Mouse (Mus musculus): Measurements from ENCODE around the gene S1pr5. TPM values are rescaled to one million over a fixed set of nuclear protein-coding genes. Genes with fewer than 3 reads are reported as not detected.

The S1pr5 gene
- polyA plus RNA-seq, 1 experiment, result 0.40 TPM

GRCm38 (mm10) chr9:21193786-21194185 lies 54.5 kb downstream of the S1pr5 start:
- Histone ChIP-seq H3K27ac (ENCODE audit: insufficient read depth, low read length) (no peak overlapping the region), H3K9me3 (replicated peaks; ENCODE audit: control insufficient read depth, insufficient read depth, low read length, poor library complexity, severe bottlenecking) (no peaks in the 10 kb centered on the region), H3K9ac (ENCODE audit: low read depth, poor library complexity, severe bottlenecking) (no peak overlapping the region), H3K4me1 (ENCODE audit: control insufficient read depth, insufficient read depth, low read length) (peaks cover 7% of the 10 kb centered on the region), H3K36me3 (ENCODE audit: control insufficient read depth, insufficient read depth, low read length, poor library complexity, severe bottlenecking) (no peaks in the 10 kb centered on the region), H3K4me3 (ENCODE audit: low read depth, low read length) (no peak overlapping the region), H3K27me3 (ENCODE audit: control insufficient read depth, insufficient read depth, low read length, poor library complexity, severe bottlenecking) (no peaks in the 10 kb centered on the region)
- TF ChIP-seq POLR2A (IDR thresholded peaks at IDR 0.05; ENCODE audit: insufficient read depth, low read length), result no peak
- no peak for TF ChIP-seq EP300 (IDR thresholded peaks at IDR 0.05; ENCODE audit: insufficient read depth, low read depth, low read length)

Other genes starting within 250 kb of the S1pr5 start
- gene Mrpl4, start 245.7 kb downstream of the S1pr5 start, polyA plus RNA-seq (2011; ENCODE audit: insufficient read depth, insufficient read length, low read depth, missing spikeins), result 45.1 and 50.9 TPM in 2 replicates
- gene Icam1, start 232.5 kb downstream of the S1pr5 start, polyA plus RNA-seq (2011; ENCODE audit: insufficient read depth, insufficient read length, low read depth, missing spikeins), result 24.9 and 25.7 TPM in 2 replicates
- 1.3 TPM in 1 of 2 replicates, not detected in the other for gene Icam4, start 219.1 kb downstream of the S1pr5 start, polyA plus RNA-seq (2011; ENCODE audit: insufficient read depth, insufficient read length, low read depth, missing spikeins)
- gene Icam5, start 216.4 kb downstream of the S1pr5 start, polyA plus RNA-seq (2011; ENCODE audit: insufficient read depth, insufficient read length, low read depth, missing spikeins), result 0.94 and 1.3 TPM in 2 replicates
- 2.5 TPM in 1 of 2 replicates, not detected in the other for gene Zglp1, start 181.3 kb downstream of the S1pr5 start, polyA plus RNA-seq (2011; ENCODE audit: insufficient read depth, insufficient read length, low read depth, missing spikeins)
- 1.0 and 1.4 TPM in 2 replicates for gene Gm49373, start 175.3 kb downstream of the S1pr5 start, polyA plus RNA-seq (2011; ENCODE audit: insufficient read depth, insufficient read length, low read depth, missing spikeins)
- gene Fdx1l, start 174.8 kb downstream of the S1pr5 start, polyA plus RNA-seq (2011; ENCODE audit: insufficient read depth, insufficient read length, low read depth, missing spikeins), result 25.9 and 38.8 TPM in 2 replicates
- 4.7 and 6.3 TPM in 2 replicates for gene Gm38431, start 156.4 kb downstream of the S1pr5 start, polyA plus RNA-seq (2011; ENCODE audit: insufficient read depth, insufficient read length, low read depth, missing spikeins)
- gene Raver1, start 156.4 kb downstream of the S1pr5 start, polyA plus RNA-seq (2011; ENCODE audit: insufficient read depth, insufficient read length, low read depth, missing spikeins), result 60.7 and 61.9 TPM in 2 replicates
- 15.5 and 17.8 TPM in 2 replicates for gene Tyk2, start 117.2 kb downstream of the S1pr5 start, polyA plus RNA-seq (2011; ENCODE audit: insufficient read depth, insufficient read length, low read depth, missing spikeins)
- 164 and 171 TPM in 2 replicates for gene Cdc37, start 98.5 kb downstream of the S1pr5 start, polyA plus RNA-seq (2011; ENCODE audit: insufficient read depth, insufficient read length, low read depth, missing spikeins)
- 9.5 and 10.4 TPM in 2 replicates for gene Pde4a, start 82.7 kb downstream of the S1pr5 start, polyA plus RNA-seq (2011; ENCODE audit: insufficient read depth, insufficient read length, low read depth, missing spikeins)
- 19.5 and 19.6 TPM in 2 replicates for gene Keap1, start 9.1 kb downstream of the S1pr5 start, polyA plus RNA-seq (2011; ENCODE audit: insufficient read depth, insufficient read length, low read depth, missing spikeins)
- gene Atg4d, start 16.9 kb upstream of the S1pr5 start, polyA plus RNA-seq (2011; ENCODE audit: insufficient read depth, insufficient read length, low read depth, missing spikeins), result 18.8 and 22.3 TPM in 2 replicates
- 35.9 and 41.7 TPM in 2 replicates for gene Kri1, start 39.5 kb upstream of the S1pr5 start, polyA plus RNA-seq (2011; ENCODE audit: insufficient read depth, insufficient read length, low read depth, missing spikeins)
- 11.6 and 12.4 TPM in 2 replicates for gene Cdkn2d, start 43.0 kb upstream of the S1pr5 start, polyA plus RNA-seq (2011; ENCODE audit: insufficient read depth, insufficient read length, low read depth, missing spikeins)
- gene Ap1m2, start 63.9 kb upstream of the S1pr5 start, polyA plus RNA-seq (2011; ENCODE audit: insufficient read depth, insufficient read length, low read depth, missing spikeins), result 83.3 and 87.8 TPM in 2 replicates
- 64.9 and 66.4 TPM in 2 replicates for gene Slc44a2, start 72.3 kb upstream of the S1pr5 start, polyA plus RNA-seq (2011; ENCODE audit: insufficient read depth, insufficient read length, low read depth, missing spikeins)
- 196 and 209 TPM in 2 replicates for gene Ilf3, start 119.4 kb upstream of the S1pr5 start, polyA plus RNA-seq (2011; ENCODE audit: insufficient read depth, insufficient read length, low read depth, missing spikeins)
- 40.0 and 48.2 TPM in 2 replicates for gene Qtrt1, start 163.4 kb upstream of the S1pr5 start, polyA plus RNA-seq (2011; ENCODE audit: insufficient read depth, insufficient read length, low read depth, missing spikeins)
- gene Dnm2, start 176.5 kb upstream of the S1pr5 start, polyA plus RNA-seq (2011; ENCODE audit: insufficient read depth, insufficient read length, low read depth, missing spikeins), result 86.2 and 88.6 TPM in 2 replicates

Measured in ES-Bruce4 (cell line).